Mouse (Mus musculus): Measurements from ENCODE around the gene Kbtbd8.

GRCm38 (mm10) chr6:95069753-95070152 lies 47.3 kb upstream of the Kbtbd8 start:
- no peak for TF ChIP-seq POLR2A (IDR thresholded peaks at IDR 0.05; ENCODE audit: borderline replicate concordance, extremely low read depth, insufficient read depth, insufficient read length, poor library complexity, severe bottlenecking)
- no peak for TF ChIP-seq CTCF (IDR thresholded peaks at IDR 0.05; ENCODE audit: borderline replicate concordance, extremely low read depth, insufficient read depth, insufficient read length)
